Mouse (Mus musculus): ENCODE data around the gene Nat8f1. TPM values are rescaled to one million over a fixed set of nuclear protein-coding genes. Genes with fewer than 3 reads are reported as not detected.

Nat8f1 gene
- total and polyA plus RNA-seq, 3 experiments, result 0.50 to 4.7 (median 1.4) TPM

DNA sequence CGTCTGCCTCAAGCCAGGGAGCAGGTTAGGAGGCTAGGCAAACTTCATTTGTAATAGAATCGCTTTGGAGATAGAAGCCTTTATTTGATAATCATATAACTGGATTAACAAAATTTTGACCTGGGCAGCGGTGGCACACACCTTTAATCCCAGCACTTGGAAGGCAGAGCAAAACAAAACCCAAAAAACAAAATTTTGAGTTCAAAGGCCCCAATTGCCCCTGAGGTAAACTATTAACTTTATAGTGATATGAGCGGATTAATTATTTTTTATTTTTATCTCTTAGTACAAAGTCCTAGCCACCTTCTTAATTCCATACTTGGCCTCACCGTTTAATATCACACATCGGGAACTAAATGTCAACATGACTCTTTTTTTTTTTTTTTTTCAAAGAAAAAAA is 1.1 kb upstream of the Nat8f1 start:
- peak overlapping the region; percentile 94 for H3K9ac ChIP-seq (ENCODE audit: insufficient read depth, low read depth)
- H3K27ac ChIP-seq (ENCODE audit: insufficient read depth, low read depth), result no peak overlapping the region
- in situ Hi-C loops (cut with MboI; ENCODE audit: low pct_ligation_motif_present, low pct_unique_long_range_greater_than_20kb, low sequenced_read_pairs) (loop anchor here (25.0 kb wide), 2 partner anchors 329 to 454 kb away; partner anchors contain the start of genes Alms1, Cct7 and Pradc1), dilution Hi-C loops (cut with MboI; ENCODE audit: extremely low pct_ligation_motif_present, extremely low pct_unique_long_range_greater_than_20kb, low sequenced_read_pairs) (no loop called here)
- H3K9me3 ChIP-seq (replicated peaks; ENCODE audit: low read length), result no peaks in the 10 kb centered on the region
- peak overlapping the region; percentile 29 for H3K4me2 ChIP-seq (ENCODE audit: insufficient read depth, low read depth, poor library complexity, severe bottlenecking)
- peak overlapping the region; percentile 64 to 69 (median 68) for H3K4me3 ChIP-seq (replicated peaks in 1 of 3; ENCODE audit: low read depth in 2 of 3, low read length in 2 of 3, poor library complexity in 1 of 3)
- H3K4me1 ChIP-seq (ENCODE audit: control insufficient read depth in 1 of 2, insufficient read depth in 2 of 2), result peaks cover 0 to 6% of the 10 kb centered on the region in 2 experiments; a peak in 1 of 4 replicates
- no peak for DNase-seq (ENCODE audit: extremely low read depth)
- TF ChIP-seq ZNF384 (IDR thresholded peaks at IDR 0.05; ENCODE audit: low read depth, low read length) (0 out of 2 replicates have a peak, but pooled peaks have one; percentile 21), E2F4 (IDR thresholded peaks at IDR 0.05; ENCODE audit: insufficient replicate concordance, low read depth, low read length) (no peak)
- no peaks in the 10 kb centered on the region for H3K27me3 ChIP-seq (replicated peaks)
- 0 out of 2 replicates have a peak, but pooled peaks cover 6% of the 10 kb centered on the region for H3K79me2 ChIP-seq (replicated peaks; ENCODE audit: control insufficient read depth, extremely low read depth, insufficient read depth, poor library complexity, severe bottlenecking)
- peaks cover 2 to 25% of the 10 kb centered on the region in 2 experiments for H3K36me3 ChIP-seq (replicated peaks in 1 of 2; ENCODE audit: control insufficient read depth in 1 of 2, insufficient read depth in 1 of 2, low read length in 1 of 2)

DNA sequence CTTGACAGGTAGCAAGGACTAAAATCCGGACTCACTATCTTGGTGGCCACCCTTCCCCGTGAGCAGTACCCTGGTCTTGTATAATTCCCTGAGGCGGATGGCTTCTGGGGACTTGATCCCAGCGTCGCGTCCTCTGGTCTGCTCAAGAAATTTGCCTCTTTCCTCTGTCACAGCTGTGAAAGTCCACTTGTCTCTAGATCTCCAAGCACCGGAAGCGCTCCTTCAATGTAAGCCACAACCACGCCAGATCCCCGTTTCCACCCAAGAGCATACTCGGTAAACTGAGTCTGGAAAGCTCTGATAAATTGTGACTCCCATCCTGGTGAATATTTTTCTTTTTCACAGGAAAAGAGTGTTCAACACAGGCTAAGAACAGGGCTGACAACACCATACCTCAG is 347 bp downstream of the Nat8f1 start:
- Histone ChIP-seq H3K36me3 (replicated peaks in 1 of 2; ENCODE audit: control insufficient read depth in 1 of 2, insufficient read depth in 1 of 2, low read length in 1 of 2) (peaks cover 0 to 18% of the 10 kb centered on the region in 2 experiments), H3K79me2 (replicated peaks; ENCODE audit: control insufficient read depth, extremely low read depth, insufficient read depth, poor library complexity, severe bottlenecking) (0 out of 2 replicates have a peak, but pooled peaks cover 6% of the 10 kb centered on the region), H3K9me3 (replicated peaks; ENCODE audit: low read length) (no peaks in the 10 kb centered on the region), H3K9ac (ENCODE audit: insufficient read depth, low read depth) (peak overlapping the region; percentile 94), H3K27ac (ENCODE audit: insufficient read depth, low read depth) (no peak overlapping the region), H3K4me1 (ENCODE audit: control insufficient read depth in 1 of 2, insufficient read depth in 2 of 2) (peaks cover 0 to 6% of the 10 kb centered on the region in 2 experiments; a peak in 1 of 4 replicates), H3K4me2 (ENCODE audit: insufficient read depth, low read depth, poor library complexity, severe bottlenecking) (peak overlapping the region; percentile 73), H3K27me3 (replicated peaks) (no peaks in the 10 kb centered on the region), H3K4me3 (replicated peaks in 1 of 3; ENCODE audit: low read depth in 2 of 3, low read length in 2 of 3, poor library complexity in 1 of 3) (peak overlapping the region; percentile 69 to 95 (median 78))
- peak; percentile 9 for DNase-seq (ENCODE audit: extremely low read depth)
- dilution Hi-C loops (cut with MboI; ENCODE audit: extremely low pct_ligation_motif_present, extremely low pct_unique_long_range_greater_than_20kb, low sequenced_read_pairs), result no loop called here
- TF ChIP-seq MAX (IDR thresholded peaks at IDR 0.05; ENCODE audit: low read length) (no peak), MAZ (IDR thresholded peaks at IDR 0.05; ENCODE audit: low read depth, low read length) (no peak), HCFC1 (IDR thresholded peaks at IDR 0.05; ENCODE audit: low read depth, low read length) (no peak), ZMIZ1 (IDR thresholded peaks at IDR 0.05; ENCODE audit: low read depth, low read length) (no peak), USF2 (conservative IDR thresholded peaks at IDR 0.05; ENCODE audit: low read depth, low read length) (no peak), POLR2A (IDR thresholded peaks at IDR 0.05; ENCODE audit: low read depth, low read length) (no peak), SIN3A (IDR thresholded peaks at IDR 0.05; ENCODE audit: low read length) (no peak), USF1 (IDR thresholded peaks at IDR 0.05; ENCODE audit: low read depth, low read length) (no peak), NELFE (IDR thresholded peaks at IDR 0.05; ENCODE audit: low read depth, low read length) (no peak), POLR2AphosphoS2 (IDR thresholded peaks at IDR 0.05; ENCODE audit: low read depth, low read length) (no peak), SMC3 (IDR thresholded peaks at IDR 0.05; ENCODE audit: low read depth, low read length) (no peak), IRF4 (IDR thresholded peaks at IDR 0.05; ENCODE audit: low read depth, low read length) (no peak), MAFK (IDR thresholded peaks at IDR 0.05; ENCODE audit: insufficient replicate concordance, low read length) (no peak), CHD2 (IDR thresholded peaks at IDR 0.05; ENCODE audit: low read length) (no peak), RCOR1 (conservative IDR thresholded peaks at IDR 0.05; ENCODE audit: low read depth, low read length) (no peak), TCF12 (IDR thresholded peaks at IDR 0.05; ENCODE audit: low read depth, low read length) (no peak), CHD1 (IDR thresholded peaks at IDR 0.05; ENCODE audit: low read depth, low read length) (no peak), ZKSCAN1 (IDR thresholded peaks at IDR 0.05; ENCODE audit: borderline replicate concordance, low read depth, low read length) (no peak)
- in situ Hi-C loops (cut with MboI; ENCODE audit: low pct_ligation_motif_present, low pct_unique_long_range_greater_than_20kb, low sequenced_read_pairs), result loop anchor here (25.0 kb wide), 2 partner anchors 328 to 453 kb away; partner anchors contain the start of genes Alms1, Cct7 and Pradc1
